ENCODE assay signal across 8 mouse cellular contexts in genomic region chr5:131307656-131308151, GRCm38 (mm10). TPM values are rescaled to one million over a fixed set of nuclear protein-coding genes. Genes with fewer than 3 reads are reported as not detected.
DNase-seq lines count a peak whose midpoint lies in the region; ATAC-seq and TF ChIP-seq lines count a peak whose summit lies in the region.

No protein-coding gene starts in this region.

- H3K4me3 ChIP-seq in gastrocnemius, adult 2 months, result peak overlapping the region; percentile 84
- H3K4me3 ChIP-seq in hindbrain, embryonic 14.5 days (replicated peaks; ENCODE audit: low read length), result peak overlapping the region; percentile 60

- ATAC-seq in hindbrain, embryonic 14.5 days (ENCODE audit: low FRiP score), result peak; percentile 89

- WGBS in hindbrain, embryonic 14.5 days, result under 1% methylated on average over 34 of the region's 36 CpGs

- peak overlapping the region; percentile 85 for H3K4me2 ChIP-seq in hindbrain, embryonic 14.5 days (replicated peaks)

- H3K9me3 ChIP-seq in hindbrain, embryonic 14.5 days (ENCODE audit: control insufficient read depth, low read length), result no peaks in the 10 kb centered on the region

- peaks cover 16% of the 10 kb centered on the region for H3K4me1 ChIP-seq in hindbrain, embryonic 14.5 days (replicated peaks; ENCODE audit: control insufficient read depth, insufficient read depth, low read length)

- H3K27ac ChIP-seq in gastrocnemius, adult 2 months, result peak overlapping the region; percentile 85
- peak overlapping the region; percentile 89 for H3K27ac ChIP-seq in hindbrain, embryonic 14.5 days

- H3K9ac ChIP-seq in hindbrain, embryonic 14.5 days, result peak overlapping the region; percentile 79

- no peaks in the 10 kb centered on the region for H3K36me3 ChIP-seq in hindbrain, embryonic 14.5 days (replicated peaks; ENCODE audit: control insufficient read depth, insufficient read depth)

- peaks cover 14% of the 10 kb centered on the region; the same call in 1 of the 2 replicates for H3K27me3 ChIP-seq in hindbrain, embryonic 14.5 days (ENCODE audit: control insufficient read depth, insufficient read depth, low read length)

- intact Hi-C loops in gastrocnemius, adult 2 months (cut with DNase I), result loop anchor here (5.0 to 10.0 kb wide), 3 partner anchors 80 to 300 kb away; no protein-coding TSS in a partner anchor

- TF ChIP-seq CTCF in gastrocnemius, adult 2 months (IDR thresholded peaks at IDR 0.05), result peak; percentile 58

- DNase-seq in adrenal gland, adult (ENCODE audit: inconsistent age in 2 of 2, low spot score in 1 of 2), result peak; percentile 78 to 90
- peak; percentile 67 to 81 for DNase-seq in cerebellum, postnatal 4 days (ENCODE audit: low spot score in 2 of 2)
- peak; percentile 92 for DNase-seq in gastrocnemius, adult 2 months
- DNase-seq in hindbrain, embryonic 14.5 days (ENCODE audit: low spot score), result peak; percentile 83
- peak; percentile 84 to 87 for DNase-seq in left cerebral cortex, adult 18-20 months (ENCODE audit: low spot score in 2 of 2)
- peak; percentile 91 for DNase-seq in lung, postnatal 10 days
- DNase-seq in right cerebral cortex, adult 2 months (ENCODE audit: low spot score in 2 of 2), result peak; percentile 79 to 85
- no peak for DNase-seq in T-cell, adult 2 months (ENCODE audit: low spot score)

RNA-seq across cellular contexts. Expression of gene Galnt17, which starts 0.6 kb away (rescaled TPM):
- total RNA-seq in gastrocnemius, adult 2 months (2021), result 1 to 10 TPM; 4.3 to 4.5 TPM
- polyA plus RNA-seq in hindbrain, embryonic 14.5 days (2014; fragmentation: Nextera tagmentation; extraction: Ambion mirVana), result 7.5 and 11.5 TPM in 2 replicates
- 10 to 100 TPM; 32.3 to 35.2 TPM for total RNA-seq in left cerebral cortex, adult 18-20 months (2021)

Comparison
In these comparisons a context has a peak if more than half of its experiments do, and no peak if none do; other contexts are left out.
1. RNA of gene Galnt17, which starts 0.6 kb away (total RNA-seq): 32.3 to 35.2 TPM in left cerebral cortex, adult 18-20 months; 4.3 to 4.5 TPM in gastrocnemius, adult 2 months; every median in the first group is over 4 times any median in the second.